Mouse (Mus musculus): ENCODE results near the gene Tagap1.
A peak's percentile ranks its signal among the peaks of the same experiment; 100 is the strongest.
"Not testable (repeated sequence)": the region's sequence is repeated elsewhere in the genome, so short reads cannot be mapped to it uniquely, and the experiment has no call there.

The Tagap1 gene

DNA sequence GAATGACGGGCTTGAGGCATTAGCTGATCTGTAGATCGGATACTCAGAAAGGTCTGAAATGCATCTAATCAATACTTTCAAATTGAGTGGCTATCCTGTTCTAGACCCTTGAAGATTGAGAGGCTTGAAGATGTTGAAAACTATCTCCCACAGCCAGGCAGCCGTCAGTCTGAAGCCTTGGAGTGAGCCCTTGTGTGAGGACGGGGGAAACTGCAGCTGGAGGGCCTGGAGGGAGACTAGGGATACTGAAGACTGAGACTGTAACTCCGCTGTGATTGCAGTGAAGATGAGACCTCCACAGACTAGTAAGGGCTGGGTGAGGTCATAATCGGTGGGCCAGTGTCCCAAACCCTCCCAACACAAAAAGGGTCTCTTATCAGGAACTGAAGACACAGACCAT, 1.4 kb upstream of the Tagap1 start:
- not testable (repeated sequence) for DNase-seq (ENCODE audit: low read depth)

- peak; percentile 37 for DNase-seq (ENCODE audit: low read depth)
Measured at GRCm38 (mm10) chr17:6961181-6962000, 435 bp upstream of the Tagap1 start.

DNA sequence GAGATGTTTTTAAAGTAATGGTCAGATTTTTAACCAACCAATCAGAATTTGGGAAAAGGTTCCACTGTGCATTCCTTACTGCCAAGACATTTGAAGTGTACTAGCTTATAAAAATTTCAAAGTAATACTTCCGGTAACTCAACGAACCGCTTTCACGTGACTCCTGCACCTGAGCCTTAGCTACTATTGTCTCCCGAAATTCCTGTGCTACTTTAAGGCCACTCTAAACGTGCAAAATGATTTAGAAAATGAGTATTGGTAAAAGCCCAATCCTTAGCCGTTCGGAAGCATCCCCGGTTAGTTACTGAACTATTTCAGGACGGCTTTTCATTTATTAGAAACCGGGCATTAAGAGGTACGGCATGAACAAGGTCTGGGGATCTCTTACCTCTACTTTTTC, 607 bp downstream of the Tagap1 start:
- DNase-seq (ENCODE audit: low read depth) = not testable (repeated sequence)

DNA sequence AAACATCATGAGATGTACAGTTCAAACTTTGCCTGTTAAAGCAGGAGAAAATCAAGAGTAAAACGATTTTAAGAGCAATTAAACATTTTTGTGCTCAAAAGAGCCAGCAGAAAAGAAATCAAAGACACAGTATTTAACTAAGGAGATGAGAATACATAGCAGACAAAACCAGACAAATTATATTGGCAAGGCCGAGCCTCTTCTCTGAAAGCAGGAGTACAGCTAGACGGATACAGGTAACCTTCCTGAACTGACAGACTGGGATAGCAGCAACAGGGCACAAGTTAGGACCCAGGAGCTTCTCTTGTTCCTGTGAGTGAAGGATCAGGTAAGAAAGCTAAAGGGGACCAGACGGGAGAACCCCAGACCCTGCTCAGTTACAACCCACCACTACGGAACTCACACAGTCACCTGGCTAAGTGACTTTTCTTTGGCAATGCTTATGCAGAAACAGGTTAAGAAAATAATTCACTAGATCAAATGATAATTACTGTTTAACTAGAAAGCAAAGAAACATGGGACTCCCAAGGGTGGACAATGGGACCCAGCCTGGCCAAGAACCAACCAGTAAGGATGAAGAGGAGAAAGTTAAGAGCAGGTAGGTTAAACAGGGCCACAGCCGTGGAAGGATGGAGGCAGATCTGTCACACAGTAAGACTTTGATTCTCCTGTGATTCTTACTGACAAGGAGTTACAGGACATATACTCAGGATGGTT, 1.3 kb downstream of the Tagap1 start:
- DNase-seq (ENCODE audit: low read depth) = not testable (repeated sequence)

- not testable (repeated sequence) for DNase-seq (ENCODE audit: low read depth)
Measured at GRCm38 (mm10) chr17:6958881-6959280, 2.1 kb downstream of the Tagap1 start.

DNA sequence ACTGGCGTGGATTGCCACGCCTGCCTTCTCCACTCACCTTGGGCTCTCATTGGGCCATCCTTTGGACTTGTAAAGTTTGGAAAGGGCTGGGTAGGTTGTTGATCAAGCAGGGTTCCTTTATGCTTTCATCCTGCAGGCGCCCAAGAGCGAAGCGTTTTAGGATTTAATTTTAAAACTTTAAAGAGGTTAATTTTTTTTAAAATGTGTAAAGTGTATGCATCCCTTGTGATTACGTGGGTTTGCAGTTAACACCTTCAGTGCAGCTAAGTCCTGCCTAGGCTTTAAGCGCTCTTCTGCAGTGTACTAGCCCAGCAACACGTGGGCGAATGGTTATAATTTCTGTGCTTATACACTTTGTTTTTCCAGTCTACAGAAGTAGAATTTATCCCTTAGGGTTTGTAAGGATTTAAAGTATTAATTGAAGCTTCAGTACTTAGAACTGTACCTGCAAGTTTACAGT, 12.2 kb downstream of the Tagap1 start:
- DNase-seq (ENCODE audit: low read depth) = not testable (repeated sequence)

GRCm38 (mm10) chr17:6947984-6948768, 12.8 kb downstream of the Tagap1 start, which contains the start of gene Rsph3b:
Rsph3b (minus strand) TSS chr17:6948682.
- peak; percentile 89 for DNase-seq (ENCODE audit: low read depth)

DNA sequence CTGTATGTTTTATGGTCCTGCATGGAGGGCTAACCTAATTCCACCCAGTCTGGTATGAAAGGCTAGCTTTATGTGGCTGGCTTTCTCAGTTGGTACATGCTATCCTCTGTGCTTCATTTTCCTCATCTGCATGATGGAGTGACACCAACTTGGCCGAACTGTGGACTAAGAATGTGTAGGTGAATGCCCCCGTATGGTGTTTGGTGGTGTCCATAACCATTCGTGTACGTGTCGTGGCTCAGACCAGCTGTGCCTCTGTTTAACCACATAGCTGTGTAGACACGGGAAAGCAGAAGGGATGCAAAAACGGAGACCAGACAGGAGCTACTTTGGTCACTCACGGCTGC, 13.3 kb downstream of the Tagap1 start:
- DNase-seq (ENCODE audit: low read depth) = not testable (repeated sequence)

DNA sequence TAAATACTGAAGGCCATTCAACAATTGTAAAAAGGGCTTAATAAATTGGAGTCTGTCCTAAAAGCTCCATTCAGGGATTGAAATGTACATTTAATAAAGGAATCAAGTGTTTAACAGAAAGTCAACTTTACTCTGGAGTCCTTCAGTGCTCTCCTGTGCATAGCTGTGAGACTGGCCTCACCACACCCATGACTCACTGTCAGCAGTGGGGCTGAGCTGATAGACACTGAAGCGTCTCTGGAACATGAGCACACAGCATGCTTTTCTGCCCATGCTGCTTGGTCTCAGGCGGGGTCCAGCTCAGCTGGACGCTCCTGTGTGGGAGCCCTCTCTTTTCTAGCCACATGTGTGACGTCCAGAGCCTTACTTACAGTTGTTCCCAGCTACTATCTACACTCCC, 18.4 kb downstream of the Tagap1 start:
- DNase-seq (ENCODE audit: low read depth) = not testable (repeated sequence)

- DNase-seq (ENCODE audit: low read depth) = not testable (repeated sequence)
Measured at GRCm38 (mm10) chr17:6931625-6932024, 29.3 kb downstream of the Tagap1 start.

DNA sequence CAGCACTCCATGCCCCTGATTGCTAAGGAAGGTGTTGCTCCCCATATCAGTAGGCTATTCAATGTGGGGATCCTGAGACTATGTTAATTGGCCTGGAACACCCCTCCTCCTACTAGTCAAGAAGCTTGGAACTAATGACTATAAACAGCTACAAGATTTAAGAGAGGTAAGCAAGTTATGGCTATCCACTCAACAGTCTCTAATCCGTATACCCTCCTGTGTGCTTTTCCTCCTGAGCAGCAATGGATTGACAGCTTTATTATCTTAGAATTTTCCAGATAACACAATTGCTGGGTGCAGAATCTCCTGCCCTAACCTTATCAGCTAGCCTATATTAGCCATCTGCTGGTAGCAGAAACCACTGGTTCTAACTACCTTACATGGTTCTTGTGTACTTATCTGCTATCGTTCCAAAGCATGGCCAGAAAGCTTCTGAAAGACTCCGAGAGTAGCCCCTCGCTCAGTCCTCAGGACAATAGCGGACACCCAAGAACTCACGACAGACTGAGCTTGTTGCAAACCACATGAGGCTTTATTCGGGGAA, 40.5 kb downstream of the Tagap1 start:
- not testable (repeated sequence) for DNase-seq (ENCODE audit: low read depth)

- not testable (repeated sequence) for DNase-seq (ENCODE audit: low read depth)
Measured at GRCm38 (mm10) chr17:6919388-6919787, 41.6 kb downstream of the Tagap1 start.

DNA sequence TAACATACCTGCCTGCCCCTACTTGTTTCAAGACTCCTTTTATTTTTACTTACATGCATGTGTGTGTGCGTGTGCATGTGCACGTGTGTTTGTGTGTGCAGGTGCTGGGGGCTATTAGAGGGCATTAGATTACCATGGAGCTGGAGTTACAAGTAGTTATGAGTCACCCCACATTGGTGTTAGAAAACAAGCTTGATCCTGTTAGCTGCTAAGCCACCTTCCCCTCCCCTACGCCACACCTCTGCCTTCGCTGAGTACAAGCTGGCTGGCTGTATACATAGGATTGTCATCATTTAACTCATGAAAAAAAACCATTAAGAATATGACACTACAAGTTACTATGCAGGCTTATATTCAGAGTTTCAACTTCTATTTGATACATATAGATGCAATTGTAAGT, 45.7 kb downstream of the Tagap1 start:
- DNase-seq (ENCODE audit: low read depth) = not testable (repeated sequence)

- not testable (repeated sequence) for DNase-seq (ENCODE audit: low read depth)
Measured at GRCm38 (mm10) chr17:6914066-6914465, 46.9 kb downstream of the Tagap1 start.

Measured in NIH3T3 (cell line).